Mouse (Mus musculus) lung, adult 2 months (tissue): ENCODE measurements around the gene Steap4.

Experiments
- CTCF ChIP-seq: fragments of 200-500 bp; IDR thresholded peaks from 2 replicates; pipeline ENCODE4 v1.5.1; 2011; ENCODE audit warnings: mild to moderate bottlenecking, low read length, control low read depth; ENCODE audit not compliant: insufficient read depth
- POLR2A ChIP-seq: fragments of 200-500 bp; IDR thresholded peaks from 2 replicates; pipeline ENCODE4 v1.6.1; 2011; ENCODE audit warnings: low read depth, mild to moderate bottlenecking, control low read depth, low read length, borderline replicate concordance; ENCODE audit errors: extremely low read depth

DNA sequence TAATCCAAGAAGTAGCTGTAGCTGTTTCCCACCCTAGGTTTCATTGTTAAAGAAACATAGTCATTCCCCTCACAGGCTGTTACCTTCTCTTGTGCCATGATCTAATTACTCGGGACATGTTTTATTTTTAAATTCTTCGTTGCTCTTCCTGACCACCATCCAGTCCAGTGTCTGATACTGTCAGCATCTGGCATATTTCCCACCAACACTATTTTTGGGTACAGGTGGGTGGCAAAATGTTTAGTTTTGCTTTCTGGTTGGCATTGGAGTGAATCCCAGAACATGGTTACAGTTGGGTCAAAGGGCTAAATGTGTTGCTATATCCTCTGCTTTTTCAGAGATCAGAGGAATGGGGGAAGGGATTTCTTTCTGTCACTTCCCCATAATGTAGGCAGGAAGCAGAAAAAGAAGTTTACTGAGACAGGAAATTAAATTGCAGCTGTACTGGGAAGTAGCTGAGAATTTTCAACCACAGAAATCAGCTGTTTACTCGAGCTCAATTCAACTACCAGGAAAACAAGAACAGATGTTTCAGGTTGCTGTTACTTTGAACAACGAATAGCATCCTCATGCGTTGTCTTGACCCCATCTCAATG lies 4.8 kb upstream of the Steap4 start:
- TF ChIP-seq CTCF (no peak), POLR2A (no peak)
